Mouse (Mus musculus): ENCODE measurements around the gene Zdhhc17.

Zdhhc17 gene

DNA sequence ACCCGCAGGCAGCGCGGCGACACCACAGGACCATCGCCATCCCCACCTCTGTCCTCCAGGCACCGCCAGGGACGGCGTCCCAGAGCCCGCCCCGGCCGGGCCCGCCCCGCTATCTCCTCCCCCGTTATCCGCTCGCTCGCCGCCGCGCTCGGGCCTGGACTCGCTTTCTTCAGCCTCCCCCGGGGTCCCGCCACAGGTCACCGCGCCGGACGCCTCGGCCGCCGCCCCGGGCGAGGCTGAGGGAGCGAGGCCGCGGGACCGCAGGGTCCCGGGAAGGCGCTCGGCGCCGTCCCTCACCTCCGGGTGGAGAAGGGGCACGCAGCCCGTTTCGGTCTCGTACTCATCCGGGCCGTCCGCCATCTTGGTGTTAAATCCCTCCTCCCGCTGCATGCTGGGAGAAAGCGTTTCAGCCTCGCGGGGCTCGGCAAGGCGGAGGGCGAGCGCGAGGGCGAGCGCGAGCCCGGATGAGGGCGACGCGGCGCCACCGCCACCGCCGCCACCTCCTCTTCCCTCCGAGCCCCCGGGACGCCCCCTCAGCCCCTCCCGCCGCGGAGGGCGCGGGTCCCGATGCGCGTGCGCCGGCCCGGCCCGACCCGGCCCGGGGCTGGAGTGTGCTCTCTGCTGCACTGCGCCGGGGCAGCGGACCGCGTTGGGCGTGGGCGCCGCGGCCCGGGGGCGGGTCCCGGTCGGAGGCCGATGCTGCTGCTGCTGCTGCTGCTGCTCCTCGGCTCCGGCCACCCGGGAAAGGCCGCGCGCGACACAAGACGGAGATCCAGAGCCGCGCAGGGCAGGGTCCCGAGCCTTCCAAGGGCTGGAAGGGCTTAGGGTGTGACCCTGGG lies at the start of gene Zdhhc17:
Gene Zdhhc17, minus strand, starts transcription at position 500 of the 839 bp plus-strand sequence.
- DNase-seq, result peak; percentile 80 to 86

- DNase-seq, result no peak
Observed at GRCm38 (mm10) chr10:111055770-111056169, 45.8 kb upstream of the Zdhhc17 start.

DNA sequence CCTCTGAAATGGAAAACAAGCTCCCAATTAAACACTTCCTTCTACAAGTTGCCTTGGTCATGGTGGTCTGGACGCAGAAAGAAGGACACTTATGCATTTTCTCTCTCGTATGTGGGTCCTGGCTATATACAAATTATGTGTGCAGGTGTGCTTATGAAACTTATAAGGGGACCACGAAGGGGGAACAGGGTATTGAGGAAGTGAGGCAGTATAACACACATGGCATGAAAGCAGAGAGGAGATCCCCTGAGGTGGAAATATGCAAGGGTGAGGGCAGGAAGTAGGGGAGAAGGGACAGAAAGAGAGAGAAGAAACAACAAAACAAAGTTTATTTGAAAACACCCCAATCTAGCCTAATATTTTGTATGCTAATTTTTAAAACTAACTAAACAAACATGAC lies 41.7 kb upstream of the Zdhhc17 start:
- no peak for DNase-seq

DNA sequence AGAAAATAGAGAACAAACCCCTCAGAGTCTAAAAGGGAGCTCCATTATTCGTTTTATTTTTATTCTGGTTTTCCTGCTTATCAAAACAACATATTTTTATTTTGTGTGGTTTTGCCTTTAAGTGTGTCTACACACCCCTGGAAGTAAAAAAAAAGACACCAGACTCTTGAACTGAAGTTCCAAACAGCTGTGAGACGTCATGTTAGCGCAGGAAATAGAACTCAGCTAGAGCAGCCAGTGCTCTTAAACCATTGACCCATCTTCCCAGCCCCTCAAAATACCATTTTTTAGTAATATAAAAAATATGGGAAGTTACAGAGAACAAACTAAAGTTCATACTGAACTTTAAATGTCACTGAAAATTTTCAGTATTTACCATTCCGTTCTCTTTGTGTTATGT lies 40.6 kb upstream of the Zdhhc17 start:
- no peak for DNase-seq

DNA sequence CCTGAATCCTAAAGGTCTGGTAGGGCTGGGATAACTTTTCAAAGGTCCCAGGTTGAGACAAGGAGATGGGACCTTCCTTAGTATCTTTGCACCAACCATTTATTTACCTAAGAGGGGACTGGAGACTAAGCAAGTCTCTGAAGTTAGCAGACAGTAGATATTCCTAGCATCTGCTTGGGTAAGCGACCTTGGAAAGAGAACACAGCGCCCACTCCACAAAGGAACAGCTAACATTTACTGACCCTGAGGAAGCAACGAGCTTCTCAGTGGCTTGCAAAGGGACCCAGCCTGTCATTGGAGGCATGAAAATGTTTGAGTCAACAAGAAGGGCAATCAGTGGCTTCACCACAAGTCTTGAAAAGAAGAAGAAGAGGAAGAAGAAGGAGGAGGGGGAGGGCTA lies 40.1 kb upstream of the Zdhhc17 start:
- no peak for DNase-seq

DNA sequence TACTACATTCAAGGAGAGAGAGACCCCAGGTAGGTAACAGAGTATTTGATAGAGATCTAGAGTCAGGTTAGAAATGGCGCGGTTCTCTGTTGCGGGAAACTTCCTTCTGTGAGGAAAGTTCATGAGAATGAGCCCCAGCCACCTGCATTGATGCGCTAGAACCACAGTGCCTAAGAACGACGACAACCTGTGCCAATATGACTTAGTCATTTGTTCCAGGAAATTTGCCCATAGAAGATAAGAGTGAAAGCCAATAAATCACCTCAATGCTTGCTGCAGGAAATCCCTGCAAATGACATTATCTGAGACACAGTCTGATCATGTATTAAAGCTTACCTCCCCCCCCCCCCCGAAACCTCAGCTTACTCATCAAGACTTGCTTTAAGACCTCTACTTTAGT lies 38.0 kb upstream of the Zdhhc17 start:
- DNase-seq, result no peak

DNA sequence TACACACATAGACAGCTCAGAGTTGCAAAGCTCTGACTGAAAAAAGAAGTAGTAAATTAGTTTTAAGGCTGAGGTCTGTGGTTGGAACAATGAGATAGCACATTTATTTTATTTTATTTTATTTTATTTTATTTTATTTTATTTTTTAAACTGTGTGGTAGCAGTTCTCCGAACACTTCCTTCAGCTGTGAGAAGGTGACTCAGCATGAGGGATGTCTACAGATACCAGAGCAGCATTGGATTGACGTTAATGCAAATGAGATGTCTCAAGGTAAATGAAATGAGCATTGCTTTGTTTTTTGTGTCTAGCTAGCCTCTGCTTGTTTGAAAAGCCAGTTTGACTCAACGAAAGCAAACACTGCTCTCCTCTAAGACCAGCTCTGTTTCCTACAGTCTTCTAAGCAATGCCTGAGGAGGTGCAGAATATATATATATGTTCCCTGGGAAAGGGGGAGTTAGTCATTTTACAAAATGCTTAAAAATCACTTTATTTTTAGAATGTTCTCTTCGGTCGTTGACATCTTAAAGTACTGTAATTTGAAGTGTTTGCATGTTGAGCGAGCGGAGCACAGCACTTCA lies 30.2 kb upstream of the Zdhhc17 start:
- no peak for DNase-seq

GRCm38 (mm10) chr10:111036851-111037250 lies 26.9 kb upstream of the Zdhhc17 start:
- no peak for DNase-seq

GRCm38 (mm10) chr10:111035134-111035533 lies 25.2 kb upstream of the Zdhhc17 start:
- no peak for DNase-seq

- DNase-seq, result peak in 1 of 2 experiments; percentile 25
Observed at GRCm38 (mm10) chr10:111031511-111032365, 21.8 kb upstream of the Zdhhc17 start.

DNA sequence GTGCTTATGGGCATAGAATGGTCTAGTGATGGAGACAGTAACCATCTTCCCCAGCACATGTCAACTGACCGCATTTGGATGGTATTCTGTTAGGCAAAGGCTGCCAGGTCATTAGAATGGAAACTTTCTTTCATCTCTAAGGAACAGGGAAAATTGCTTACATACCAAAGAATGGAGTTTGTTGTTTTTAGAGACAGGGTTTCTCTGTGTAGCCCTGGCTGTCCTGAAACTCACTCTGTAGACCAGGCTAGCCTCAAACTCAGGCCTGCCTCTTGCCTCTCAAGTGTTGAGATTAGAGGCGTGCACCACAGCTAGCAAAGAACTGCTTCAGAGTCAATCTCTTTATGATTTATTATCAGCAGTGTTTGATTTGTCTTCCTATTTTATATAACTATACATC lies 20.9 kb upstream of the Zdhhc17 start:
- DNase-seq, result no peak

DNA sequence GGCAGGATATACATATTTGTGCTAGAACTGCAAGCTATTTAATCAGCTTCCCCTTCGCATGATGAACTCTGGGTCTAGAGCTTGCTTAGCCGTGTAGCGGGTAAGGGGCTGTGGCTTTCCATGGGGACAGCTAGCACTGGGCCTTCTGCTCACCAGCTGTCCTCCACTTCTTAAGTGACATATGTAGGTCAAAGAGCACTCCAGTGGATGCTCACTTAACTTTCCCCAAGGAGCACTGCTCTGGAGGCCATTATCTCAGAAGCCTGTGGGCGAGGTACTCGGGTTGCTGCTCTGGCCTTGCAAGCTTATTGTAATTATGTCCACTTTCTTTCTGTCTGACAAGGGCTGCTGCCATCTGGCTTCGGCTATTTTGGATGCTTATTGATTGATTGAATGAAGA lies 16.2 kb upstream of the Zdhhc17 start:
- DNase-seq, result no peak

DNA sequence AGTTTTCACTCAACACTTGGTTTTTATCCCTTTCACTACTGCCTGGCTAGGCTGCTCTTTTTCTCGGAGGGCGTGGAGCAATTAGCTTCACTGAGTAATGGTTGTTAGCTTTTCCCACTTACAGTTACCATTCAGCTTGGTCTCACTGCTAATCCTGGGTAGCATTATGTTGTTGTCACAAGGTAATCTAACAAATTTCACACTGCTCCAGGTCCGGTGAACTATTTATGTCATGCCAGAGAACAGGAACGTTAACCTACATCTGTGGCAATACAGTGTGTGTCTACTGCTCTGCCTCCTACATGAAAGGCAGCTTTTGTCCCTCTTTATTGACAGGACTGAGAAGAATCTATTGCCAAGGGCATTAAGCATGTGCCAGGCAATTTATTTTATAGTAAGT lies 14.8 kb upstream of the Zdhhc17 start:
- DNase-seq, result no peak

DNA sequence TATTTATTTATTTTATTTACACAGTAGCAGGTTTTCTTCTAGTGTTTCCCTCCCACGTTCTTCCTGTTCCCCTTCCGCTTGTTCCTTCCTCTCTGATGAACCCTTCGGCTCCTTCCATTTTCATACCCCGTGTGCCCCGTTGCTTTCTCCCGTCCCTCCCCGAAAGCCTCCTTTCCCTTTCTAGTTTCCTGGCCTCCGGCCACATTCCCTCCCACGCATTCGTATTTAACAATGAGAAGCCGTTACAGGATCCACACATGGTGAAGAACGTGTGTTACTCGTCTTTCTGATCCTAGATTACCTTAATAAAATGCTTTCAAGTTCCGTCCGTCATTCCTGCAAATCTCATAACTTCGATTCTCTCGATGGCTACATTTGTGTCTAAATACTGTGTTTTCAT lies 4.5 kb upstream of the Zdhhc17 start:
- no peak for DNase-seq

DNA sequence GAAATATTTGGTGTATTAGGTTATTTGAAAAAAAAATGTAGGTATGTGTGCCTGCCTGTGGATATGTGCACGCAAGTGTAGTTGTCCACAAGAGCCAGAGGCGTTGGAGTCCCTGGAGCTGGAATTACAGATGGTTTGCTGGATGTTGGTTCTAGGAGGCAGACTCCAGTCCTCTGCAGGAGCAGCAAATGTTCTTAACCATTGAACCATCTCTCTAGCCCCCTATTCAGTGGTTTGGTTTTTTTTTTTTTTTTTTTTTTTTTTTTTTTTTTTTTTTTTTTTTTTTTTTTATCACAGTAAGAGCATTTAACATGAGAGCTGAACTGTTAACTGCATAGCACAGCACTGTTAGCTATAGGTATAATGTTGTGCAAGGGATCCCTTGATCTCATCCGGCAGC lies 3.3 kb upstream of the Zdhhc17 start:
- no peak for DNase-seq

GRCm38 (mm10) chr10:111012496-111013038 lies 2.6 kb upstream of the Zdhhc17 start:
- no peak for DNase-seq

GRCm38 (mm10) chr10:111011226-111011765 lies 1.4 kb upstream of the Zdhhc17 start:
- no peak for DNase-seq

DNA sequence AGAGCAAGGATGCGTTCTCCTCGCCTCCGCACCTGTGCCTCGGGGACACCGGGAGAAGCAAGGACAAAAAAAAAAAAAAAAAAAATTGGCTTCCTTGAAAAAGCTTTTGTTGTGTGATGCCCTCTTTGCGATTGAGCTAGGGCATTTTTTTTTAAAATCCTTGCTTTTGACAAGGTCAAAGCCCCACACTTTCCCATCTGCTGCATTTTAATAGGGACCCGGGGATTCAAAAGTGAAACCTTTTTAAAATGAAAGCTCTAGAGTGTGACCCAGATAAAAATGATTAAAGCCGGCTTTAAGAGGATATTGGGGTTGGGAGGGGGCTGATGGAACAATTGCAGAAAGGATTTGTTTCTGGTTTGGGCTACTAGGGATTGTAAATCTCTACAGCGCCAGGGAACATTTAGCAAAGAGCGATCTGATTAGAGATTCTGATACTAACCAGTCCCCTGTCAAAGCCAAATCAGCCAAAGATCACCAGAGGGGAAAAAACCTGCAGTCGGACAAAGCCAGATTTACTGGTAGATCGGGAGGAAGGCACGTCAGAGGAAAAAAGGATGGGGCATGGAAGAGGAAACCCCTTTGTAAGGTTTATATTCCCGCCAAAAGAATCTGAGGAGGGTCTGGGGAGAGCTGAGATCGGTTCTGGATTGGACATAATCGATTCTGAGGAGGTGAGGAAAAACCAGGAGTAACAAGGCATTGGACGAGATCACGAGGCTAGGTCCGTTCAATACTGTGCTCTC lies 713 bp upstream of the Zdhhc17 start:
- peak in 1 of 2 experiments; percentile 19 for DNase-seq

GRCm38 (mm10) chr10:111009113-111009640 lies 763 bp downstream of the Zdhhc17 start:
- no peak for DNase-seq

GRCm38 (mm10) chr10:111007687-111008086 lies 2.3 kb downstream of the Zdhhc17 start:
- no peak for DNase-seq

DNA sequence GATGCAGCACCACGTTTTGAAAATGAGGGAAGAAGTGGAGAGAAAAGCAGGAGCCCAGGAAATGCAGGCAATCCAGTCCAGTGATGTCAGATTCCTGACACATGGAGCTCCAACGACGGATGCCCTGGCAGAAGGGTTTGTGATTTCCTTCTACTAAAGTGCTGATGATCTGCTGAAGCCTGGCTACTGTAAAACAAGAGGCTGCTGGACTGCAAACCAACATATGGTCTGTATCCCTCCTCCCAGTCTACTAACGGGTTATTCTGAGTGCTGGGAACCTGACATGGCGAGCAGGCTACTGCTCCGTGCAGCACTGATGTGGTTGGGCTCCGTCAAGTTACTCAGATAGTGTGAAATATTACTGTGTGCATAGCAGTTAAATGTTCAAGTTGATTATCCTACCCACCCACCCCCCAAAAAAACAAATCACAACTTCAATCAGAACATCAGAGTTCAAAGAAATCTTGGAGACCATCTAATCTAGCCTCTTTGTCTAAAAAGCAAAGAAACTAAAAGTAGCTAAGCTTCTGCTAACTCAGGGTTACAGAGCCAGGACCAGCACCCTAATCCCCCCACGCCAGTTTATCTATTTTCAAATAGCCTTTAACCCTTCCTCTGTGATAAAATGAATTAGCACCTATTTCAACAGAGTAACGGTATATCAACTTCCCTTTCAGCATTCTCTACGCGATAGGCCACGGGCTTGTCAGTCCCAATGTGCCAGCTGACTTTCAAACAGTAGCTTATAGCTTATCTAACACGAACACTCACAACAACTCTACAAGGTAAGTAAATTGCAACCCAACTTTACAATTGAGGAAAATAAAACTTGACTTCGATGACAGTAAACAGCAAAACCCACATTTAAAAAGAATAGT lies 4.1 kb downstream of the Zdhhc17 start:
- DNase-seq, result no peak

All from spleen, adult 18-20 months (tissue).